In genomic region chr4:152582206-152582605, GRCm38 (mm10) we compare ENCODE assay signal across 20 mouse cellular contexts.
DNase-seq lines count a peak whose midpoint lies in the region; TF ChIP-seq lines count a peak whose summit lies in the region.
"Had no signal": no experiment of that assay in that cellular context is flagged by ENCODE, and none has a peak within 500 bp of the region (broad histone marks: within the 10 kb centered on the region; RNA-seq: fewer than 3 reads in every experiment).

No protein-coding gene starts in this region.

- in situ Hi-C loops in ES-E14 (cut with MboI; ENCODE audit: low sequenced_read_pairs in 2 of 2, unreplicated experiment in 2 of 2): no loop called here

- peak; percentile 44 for DNase-seq in testis, postnatal 14 days (ENCODE audit: low spot score)
- DNase-seq in testis, postnatal 10 days (ENCODE audit: low spot score): no peak
- DNase-seq in ES-E14 (ENCODE audit: low read depth, low spot score): peak; percentile 63
- DNase-seq in ZHBTc4 (ENCODE audit: low read depth, low spot score): peak; percentile 88
- peak; percentile 36 for DNase-seq in yolk sac, embryonic 10.5 days (ENCODE audit: low spot score)
- DNase-seq in urinary bladder, postnatal 10 days (ENCODE audit: low spot score): no peak
- no peak for DNase-seq in lung, postnatal 10 days
- no peak for DNase-seq in thymus, postnatal 25 days
- DNase-seq: adrenal gland, adult 2 months; adrenal gland, postnatal 14 days; cerebellum, adult 11 months; cerebellum, adult 2 months; cerebellum, adult 9-11 months; cerebellum, postnatal 36 days; forebrain, postnatal 0 days; gastrocnemius, adult 2 months; gastrocnemius, postnatal 14 days; heart, adult 11 months had no signal

- H3K9me3 ChIP-seq in ES-E14 (ENCODE audit: control insufficient read depth, insufficient read depth, low read depth, low read length): no peaks in the 10 kb centered on the region
- H3K9me3 ChIP-seq: hindbrain, embryonic 12.5 days; hindbrain, embryonic 15.5 days had no signal

- no peaks in the 10 kb centered on the region for H3K36me3 ChIP-seq in ES-E14 (ENCODE audit: control insufficient read depth, insufficient read depth, low read length, poor library complexity, severe bottlenecking)
- H3K36me3 ChIP-seq: hindbrain, embryonic 12.5 days; hindbrain, embryonic 15.5 days had no signal

- H3K27ac ChIP-seq in ES-E14 (ENCODE audit: insufficient read depth, low read depth, low read length, poor library complexity, severe bottlenecking): no peak overlapping the region
- H3K27ac ChIP-seq: gastrocnemius, adult 2 months; hindbrain, embryonic 12.5 days; hindbrain, embryonic 15.5 days had no signal

- no peak overlapping the region for H3K4me3 ChIP-seq in ES-E14 (ENCODE audit: insufficient read depth in 1 of 2, low read depth in 1 of 2, low read length in 2 of 2, poor library complexity in 1 of 2, severe bottlenecking in 1 of 2)
- H3K4me3 ChIP-seq: gastrocnemius, adult 2 months; hindbrain, embryonic 12.5 days; hindbrain, embryonic 15.5 days had no signal

- H3K9ac ChIP-seq in ES-E14 (ENCODE audit: insufficient read depth, low read depth, low read length, poor library complexity, severe bottlenecking): no peak overlapping the region
- H3K9ac ChIP-seq: forebrain, postnatal 0 days; hindbrain, embryonic 12.5 days; hindbrain, embryonic 15.5 days had no signal

- peaks cover 2 to 11% of the 10 kb centered on the region in 2 experiments; a peak in 3 of 4 replicates for H3K4me1 ChIP-seq in ES-E14 (ENCODE audit: control insufficient read depth in 2 of 2, insufficient read depth in 2 of 2, low read length in 2 of 2, poor library complexity in 1 of 2)
- H3K4me1 ChIP-seq: hindbrain, embryonic 12.5 days had no signal

TF ChIP-seq in ES-E14, 5 proteins besides CTCF, POLR2A, EP300 and RAD21:
- TF ChIP-seq CHD2 (IDR thresholded peaks at IDR 0.05; ENCODE audit: low read depth, low read length) (no peak), ZC3H11A (IDR thresholded peaks at IDR 0.05; ENCODE audit: borderline replicate concordance, low read depth, low read length) (no peak), HCFC1 (IDR thresholded peaks at IDR 0.05; ENCODE audit: borderline replicate concordance, insufficient read depth, low read length) (no peak), ZNF384 (IDR thresholded peaks at IDR 0.05; ENCODE audit: low read depth, low read length) (no peak), MAFK (IDR thresholded peaks at IDR 0.05; ENCODE audit: insufficient read depth, low read depth, low read length) (no peak)

Comparison
In these comparisons a context has a peak if more than half of its experiments do, and no peak if none do; other contexts are left out.
1. DNase-seq: peak in testis, postnatal 14 days (single experiment), ES-E14 (single experiment), ZHBTc4 (single experiment) and yolk sac, embryonic 10.5 days (single experiment); none in testis, postnatal 10 days (single experiment), urinary bladder, postnatal 10 days (single experiment), lung, postnatal 10 days (single experiment) and thymus, postnatal 25 days (single experiment).